Mouse (Mus musculus) myocyte (in vitro differentiated cells): ENCODE measurements around the gene Stk11.

Experiments
- E2F4 ChIP-seq: IDR thresholded peaks from one replicate; pipeline ENCODE4 v1.6.1; 2011; ENCODE audit warnings: mild to moderate bottlenecking, control low read depth, moderate library complexity; ENCODE audit not compliant: insufficient read depth
- MAX ChIP-seq: IDR thresholded peaks from one replicate; pipeline ENCODE4 v1.6.1; 2011; ENCODE audit warnings: low read depth, mild to moderate bottlenecking, control low read depth
- MYOG ChIP-seq, 3 experiments: IDR thresholded peaks; one replicate each; pipeline ENCODE4 v1.6.1; 2011; ENCODE audit warnings: control low read depth in 2 of 3, low read depth in 2 of 3, mild to moderate bottlenecking in 2 of 3; ENCODE audit not compliant: insufficient read length in 2 of 3, control insufficient read depth in 1 of 3, insufficient read depth in 1 of 3
- POLR2A ChIP-seq: IDR thresholded peaks from one replicate; pipeline ENCODE4 v1.6.1; 2011; ENCODE audit warnings: low read depth, mild to moderate bottlenecking, control low read depth, moderate library complexity; ENCODE audit not compliant: insufficient read length
- USF1 ChIP-seq: IDR thresholded peaks from one replicate; pipeline ENCODE4 v1.6.1; 2011; ENCODE audit warnings: low read depth, mild to moderate bottlenecking, control low read depth, moderate library complexity

GRCm38 (mm10) chr10:80159561-80160454, 44.2 kb downstream of the Stk11 start:
- TF ChIP-seq POLR2A (peak; percentile 62), MAX (no peak), USF1 (no peak), E2F4 (no peak), MYOG (IDR thresholded peaks at IDR 0.05; ENCODE audit: control insufficient read depth in 1 of 3, insufficient read depth in 1 of 3, insufficient read length in 2 of 3, low read depth in 2 of 3) (peak in 2 of 3 experiments; percentile 34 to 46)
